Mouse (Mus musculus) G1E (cell line): ENCODE results near the gene Ei24.

Experiments used
- CTCF ChIP-seq: IDR thresholded peaks from 2 replicates; pipeline ENCODE4 v1.5.1; 2012; ENCODE audit warnings: low read depth, low read length, inconsistent platforms, mixed read lengths
- GATA1 ChIP-seq: IDR thresholded peaks from 2 replicates; pipeline ENCODE4 v1.6.1; 2012; ENCODE audit warnings: borderline replicate concordance, low read length, inconsistent platforms, mixed read lengths
- GATA2 ChIP-seq: IDR thresholded peaks from 2 replicates; pipeline ENCODE4 v1.6.1; 2012; ENCODE audit warnings: low read depth, low read length, inconsistent platforms, borderline replicate concordance
- POLR2AphosphoS5 ChIP-seq: IDR thresholded peaks from 2 replicates; pipeline ENCODE4 v1.6.1; 2012; ENCODE audit warnings: low read depth, low read length, inconsistent platforms; ENCODE audit not compliant: insufficient replicate concordance

GRCm38 (mm10) chr9:36803926-36804325 lies 6.7 kb upstream of the Ei24 start:
- TF ChIP-seq CTCF = no peak
- TF ChIP-seq POLR2AphosphoS5 = no peak
- no peak for TF ChIP-seq GATA1
- no peak for TF ChIP-seq GATA2
